Mouse (Mus musculus) CH12.LX (cell line): ENCODE results near the gene Map2k6. TPM values are rescaled to one million over a fixed set of nuclear protein-coding genes. Genes with fewer than 3 reads are reported as not detected.

ENCODE experiments used
- DNase-seq: peaks from one replicate; pipeline ENCODE4 v3.0.0-alpha.2; 2013; ENCODE audit errors: extremely low read depth
- H3K27ac ChIP-seq: 2 replicates; pipeline ENCODE4 v1.5.1; 2012; ENCODE audit warnings: low read depth, mild to moderate bottlenecking, control low read depth, moderate library complexity; ENCODE audit not compliant: insufficient read depth
- H3K27me3 ChIP-seq: replicated peaks from 2 replicates; pipeline ENCODE3; 2012; ENCODE audit warnings: inconsistent platforms
- H3K36me3 ChIP-seq, 2 experiments: replicated peaks in 1 of 2; 2 replicates each; pipeline versions ENCODE3 to v1.6.1; 2012; ENCODE audit warnings: inconsistent platforms in 1 of 2, low read length in 1 of 2, mild to moderate bottlenecking in 1 of 2, mixed read lengths in 1 of 2, moderate library complexity in 1 of 2; ENCODE audit not compliant: control insufficient read depth in 1 of 2, insufficient read depth in 1 of 2
- H3K4me1 ChIP-seq, 2 experiments: 2 replicates each; pipeline ENCODE4 v1.6.1; 2012; ENCODE audit warnings: inconsistent platforms in 1 of 2, moderate library complexity in 1 of 2; ENCODE audit not compliant: insufficient read depth in 2 of 2, control insufficient read depth in 1 of 2
- H3K4me2 ChIP-seq: 2 replicates; pipeline ENCODE4 v1.6.1; 2012; ENCODE audit warnings: low read depth, mild to moderate bottlenecking, control low read depth; ENCODE audit not compliant: poor library complexity, insufficient read depth, severe bottlenecking
- H3K4me3 ChIP-seq, 3 experiments: fragments of 150-350 bp in 1 of 3; sonication (generic) in 1 of 3; replicated peaks in 1 of 3; 2 replicates each; pipeline versions ENCODE3 to v1.5.1; 2011 to 2012; ENCODE audit warnings: low read depth in 2 of 3, low read length in 2 of 3, mild to moderate bottlenecking in 2 of 3, moderate library complexity in 2 of 3, control low read depth in 1 of 3, improper control_type of control experiment in 1 of 3, inconsistent platforms in 1 of 3, mixed read lengths in 1 of 3; ENCODE audit not compliant: poor library complexity in 1 of 3
- H3K79me2 ChIP-seq: replicated peaks from 2 replicates; pipeline ENCODE4 v1.6.1; 2012; ENCODE audit warnings: mild to moderate bottlenecking, moderate library complexity; ENCODE audit not compliant: control insufficient read depth, poor library complexity, insufficient read depth, severe bottlenecking; ENCODE audit errors: extremely low read depth
- H3K9ac ChIP-seq: 2 replicates; pipeline ENCODE4 v1.6.1; 2012; ENCODE audit warnings: low read depth, mild to moderate bottlenecking, control low read depth, moderate library complexity; ENCODE audit not compliant: insufficient read depth
- H3K9me3 ChIP-seq: replicated peaks from 2 replicates; pipeline ENCODE3; 2012; ENCODE audit warnings: low read length, inconsistent platforms, mixed read lengths
- BHLHE40 ChIP-seq: IDR thresholded peaks from 2 replicates; pipeline ENCODE4 v1.6.1; 2011; ENCODE audit warnings: mild to moderate bottlenecking, low read depth, low read length, improper control_type of control experiment
- CHD1 ChIP-seq: IDR thresholded peaks from 2 replicates; pipeline ENCODE4 v1.6.1; 2012; ENCODE audit warnings: low read depth, low read length, improper control_type of control experiment, inconsistent platforms
- CHD2 ChIP-seq: IDR thresholded peaks from 2 replicates; pipeline ENCODE4 v1.6.1; 2011; ENCODE audit warnings: low read length, improper control_type of control experiment
- E2F4 ChIP-seq: IDR thresholded peaks from 2 replicates; pipeline ENCODE4 v1.6.1; 2011; ENCODE audit warnings: low read depth, low read length, improper control_type of control experiment; ENCODE audit not compliant: insufficient replicate concordance
- ELF1 ChIP-seq: IDR thresholded peaks from 2 replicates; pipeline ENCODE4 v1.6.1; 2014; ENCODE audit warnings: low read depth, mild to moderate bottlenecking, inconsistent platforms, low read length, improper control_type of control experiment
- GABPA ChIP-seq: IDR thresholded peaks from 2 replicates; pipeline ENCODE4 v1.6.1; 2012; ENCODE audit warnings: low read depth, low read length, improper control_type of control experiment, inconsistent platforms; ENCODE audit not compliant: insufficient replicate concordance
- IRF4 ChIP-seq: IDR thresholded peaks from 2 replicates; pipeline ENCODE4 v1.6.1; 2014; ENCODE audit warnings: low read depth, mild to moderate bottlenecking, inconsistent platforms, low read length, improper control_type of control experiment
- JUN ChIP-seq: IDR thresholded peaks from 2 replicates; pipeline ENCODE4 v1.6.1; 2011; ENCODE audit warnings: low read depth, mild to moderate bottlenecking, low read length, improper control_type of control experiment, moderate library complexity; ENCODE audit not compliant: insufficient read depth
- MAFK ChIP-seq: IDR thresholded peaks from 2 replicates; pipeline ENCODE4 v1.6.1; 2011; ENCODE audit warnings: low read length, improper control_type of control experiment; ENCODE audit not compliant: insufficient replicate concordance
- MXI1 ChIP-seq: IDR thresholded peaks from 2 replicates; pipeline ENCODE4 v1.6.1; 2011; ENCODE audit warnings: mild to moderate bottlenecking, low read depth, low read length, improper control_type of control experiment
- MYC ChIP-seq: IDR thresholded peaks from 2 replicates; pipeline ENCODE4 v1.6.1; 2011; ENCODE audit warnings: low read depth, mild to moderate bottlenecking, improper control_type of control experiment, low read length
- NELFE ChIP-seq: IDR thresholded peaks from 2 replicates; pipeline ENCODE4 v1.6.1; 2011; ENCODE audit warnings: low read depth, low read length, improper control_type of control experiment
- PAX5 ChIP-seq: IDR thresholded peaks from 2 replicates; pipeline ENCODE4 v1.6.1; 2012; ENCODE audit warnings: low read length, inconsistent platforms, mixed read lengths
- TBP ChIP-seq: conservative IDR thresholded peaks from 2 replicates; pipeline ENCODE4 v1.6.1; 2011; ENCODE audit warnings: low read depth, low read length, improper control_type of control experiment
- TCF12 ChIP-seq: IDR thresholded peaks from 2 replicates; pipeline ENCODE4 v1.6.1; 2014; ENCODE audit warnings: low read depth, mild to moderate bottlenecking, inconsistent platforms, low read length, improper control_type of control experiment
- UBTF ChIP-seq: IDR thresholded peaks from 2 replicates; pipeline ENCODE4 v1.6.1; 2012; ENCODE audit warnings: low read depth, mild to moderate bottlenecking, inconsistent platforms, low read length, improper control_type of control experiment, moderate library complexity
- USF2 ChIP-seq: conservative IDR thresholded peaks from 2 replicates; pipeline ENCODE4 v1.6.1; 2011; ENCODE audit warnings: low read depth, low read length, improper control_type of control experiment
- ZC3H11A ChIP-seq: IDR thresholded peaks from 2 replicates; pipeline ENCODE4 v1.6.1; 2012; ENCODE audit warnings: low read depth, mild to moderate bottlenecking, inconsistent platforms, low read length, improper control_type of control experiment
- ZKSCAN1 ChIP-seq: IDR thresholded peaks from 2 replicates; pipeline ENCODE4 v1.6.1; 2012; ENCODE audit warnings: low read depth, inconsistent platforms, low read length, improper control_type of control experiment, borderline replicate concordance
- ZMIZ1 ChIP-seq: IDR thresholded peaks from 2 replicates; pipeline ENCODE4 v1.6.1; 2012; ENCODE audit warnings: low read depth, mild to moderate bottlenecking, inconsistent platforms, low read length, improper control_type of control experiment
- dilution Hi-C: fragments of 300-500 bp; cut with MboI; formaldehyde crosslinking; loops from 2 replicates; pipeline ENCODE4 v1.14.3; 2020; ENCODE audit warnings: low sequenced_read_pairs; ENCODE audit not compliant: extremely low pct_unique_long_range_greater_than_20kb, extremely low pct_ligation_motif_present
- in situ Hi-C: fragments of 300-500 bp; cut with MboI; formaldehyde crosslinking; loops from 3 replicates; pipeline ENCODE4 v1.14.3; 2019; ENCODE audit warnings: low sequenced_read_pairs, low pct_ligation_motif_present, low pct_unique_long_range_greater_than_20kb, mixed read lengths
- polyA plus RNA-seq: library from polyadenylated mRNA; unstranded; fragments of >175 nt; gene quantifications from 2 replicates; pipeline ENCODE4 v1.2.1, GENCODE M21; 2012; ENCODE audit warnings: low read depth; ENCODE audit not compliant: insufficient read length
- total RNA-seq, 2 experiments: library from RNA; depleted of rRNA; stranded (reverse); fragments of 300-350 nt in 1 of 2; fragments of >200 nt in 1 of 2; gene quantifications; 2 replicates each; pipeline ENCODE4 v1.2.3; 2012 to 2014

Gene Map2k6
- total and polyA plus RNA-seq, 3 experiments: 16.8 to 21.9 (median 18.0) TPM

DNA sequence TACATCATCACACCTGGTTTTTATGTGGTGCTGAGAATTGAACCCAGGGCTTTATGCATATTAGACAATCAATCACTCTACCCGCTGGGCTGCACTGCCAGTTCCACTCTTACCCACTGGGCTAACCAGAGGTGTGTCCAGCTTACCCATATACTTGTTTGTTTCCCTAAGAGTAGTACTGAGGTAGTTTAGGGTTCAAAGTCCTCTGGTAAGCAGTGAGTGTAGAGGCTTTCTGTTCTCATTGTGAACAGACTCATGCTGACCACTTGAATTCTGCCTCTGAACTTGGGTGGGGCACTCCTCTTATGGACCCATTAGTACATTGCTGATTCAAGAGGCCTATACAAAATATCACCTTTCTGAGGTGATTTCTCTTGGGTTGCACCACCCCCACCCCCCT lies 119.7 kb downstream of the Map2k6 start:
- Histone ChIP-seq H3K4me3 (no peak overlapping the region), H3K9me3 (no peaks in the 10 kb centered on the region), H3K9ac (no peak overlapping the region), H3K4me2 (no peak overlapping the region), H3K27me3 (no peaks in the 10 kb centered on the region), H3K79me2 (no peaks in the 10 kb centered on the region), H3K4me1 (peaks cover 2 to 5% of the 10 kb centered on the region in 2 experiments; a peak in 1 of 4 replicates), H3K27ac (no peak overlapping the region), H3K36me3 (peaks cover 0 to 33% of the 10 kb centered on the region in 2 experiments)
- dilution Hi-C loops (no loop called here), in situ Hi-C loops (no loop called here)
- no peak for DNase-seq
- no peak for TF ChIP-seq MYC
- TF ChIP-seq E2F4: no peak
- TF ChIP-seq CHD2: no peak
- no peak for TF ChIP-seq USF2
- TF ChIP-seq IRF4: no peak
- TF ChIP-seq ZC3H11A: no peak
- no peak for TF ChIP-seq GABPA

DNA sequence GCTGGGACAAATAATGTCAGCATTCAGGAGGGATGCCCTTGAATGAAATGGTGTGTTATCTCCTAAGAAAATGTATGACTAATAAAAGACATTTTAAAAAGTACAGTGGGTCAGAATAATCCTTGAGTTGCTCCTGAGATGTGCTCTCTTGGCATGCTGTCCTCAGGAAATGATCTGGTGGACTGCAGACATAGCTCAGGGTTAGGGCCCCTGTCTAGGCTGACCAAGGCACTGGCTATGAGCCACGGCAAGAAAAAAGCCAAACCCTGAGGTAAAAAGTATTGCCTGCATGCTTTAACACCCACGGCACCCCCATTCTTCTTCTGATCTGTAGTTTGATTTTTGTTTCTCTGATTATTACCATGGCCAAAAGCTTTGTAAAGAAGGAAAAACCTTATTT lies 124.0 kb downstream of the Map2k6 start:
- H3K9me3 ChIP-seq: no peaks in the 10 kb centered on the region
- dilution Hi-C loops: no loop called here
- no peak for DNase-seq
- peaks cover 2 to 5% of the 10 kb centered on the region in 2 experiments; a peak in 1 of 4 replicates for H3K4me1 ChIP-seq
- H3K9ac ChIP-seq: no peak overlapping the region
- no peak overlapping the region for H3K27ac ChIP-seq
- H3K27me3 ChIP-seq: no peaks in the 10 kb centered on the region
- no peak overlapping the region for H3K4me2 ChIP-seq
- TF ChIP-seq TCF12: no peak
- TF ChIP-seq ZMIZ1: no peak
- no peak for TF ChIP-seq IRF4
- TF ChIP-seq E2F4: no peak
- in situ Hi-C loops: no loop called here
- H3K79me2 ChIP-seq: no peaks in the 10 kb centered on the region
- peaks cover 0 to 16% of the 10 kb centered on the region in 2 experiments for H3K36me3 ChIP-seq
- H3K4me3 ChIP-seq: no peak overlapping the region

DNA sequence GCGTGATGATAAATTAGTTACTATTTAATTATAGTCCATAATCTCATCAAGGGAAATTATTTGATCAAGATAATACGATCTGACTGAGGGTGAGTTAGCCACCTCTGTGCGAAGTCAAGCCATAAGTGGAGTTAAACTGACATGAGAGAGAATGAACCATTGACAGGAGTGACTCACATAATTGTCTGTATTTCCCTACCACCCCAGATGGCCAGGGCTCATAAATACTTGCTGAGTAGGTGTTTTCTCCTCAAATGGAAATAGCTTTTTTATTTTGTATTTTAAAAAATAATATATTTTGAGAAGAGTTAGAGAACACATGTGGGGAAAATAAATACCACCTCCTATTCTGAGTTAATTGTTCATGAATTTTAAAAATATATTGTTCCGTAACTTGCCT lies 127.2 kb downstream of the Map2k6 start:
- in situ Hi-C loops (loop anchor here (25.0 kb wide), 1 partner anchor 911 kb away; no protein-coding TSS in a partner anchor), dilution Hi-C loops (no loop called here)
- Histone ChIP-seq H3K4me2 (no peak overlapping the region), H3K9ac (no peak overlapping the region), H3K79me2 (no peaks in the 10 kb centered on the region), H3K27ac (no peak overlapping the region), H3K4me1 (no peaks in the 10 kb centered on the region), H3K4me3 (no peak overlapping the region)
- TF ChIP-seq CHD1 (no peak), MAFK (no peak), JUN (no peak), BHLHE40 (no peak), PAX5 (no peak), TBP (no peak), ZKSCAN1 (no peak), NELFE (no peak), IRF4 (no peak), UBTF (no peak), ZC3H11A (no peak), TCF12 (no peak), MXI1 (no peak), ELF1 (no peak), CHD2 (no peak), ZMIZ1 (no peak), E2F4 (no peak)
- TF ChIP-seq, all 38 proteins: peak for 0
- H3K36me3 ChIP-seq: peaks cover 0 to 1% of the 10 kb centered on the region in 2 experiments
- DNase-seq: no peak
- H3K9me3 ChIP-seq: no peaks in the 10 kb centered on the region
- H3K27me3 ChIP-seq: no peaks in the 10 kb centered on the region
